Mouse (Mus musculus): ENCODE measurements around the gene Sema6d. TPM values are rescaled to one million over a fixed set of nuclear protein-coding genes. Genes with fewer than 3 reads are reported as not detected.

The Sema6d gene
- total RNA-seq, 2 experiments from 2014 or later: 18.8 to 18.9 TPM

DNA sequence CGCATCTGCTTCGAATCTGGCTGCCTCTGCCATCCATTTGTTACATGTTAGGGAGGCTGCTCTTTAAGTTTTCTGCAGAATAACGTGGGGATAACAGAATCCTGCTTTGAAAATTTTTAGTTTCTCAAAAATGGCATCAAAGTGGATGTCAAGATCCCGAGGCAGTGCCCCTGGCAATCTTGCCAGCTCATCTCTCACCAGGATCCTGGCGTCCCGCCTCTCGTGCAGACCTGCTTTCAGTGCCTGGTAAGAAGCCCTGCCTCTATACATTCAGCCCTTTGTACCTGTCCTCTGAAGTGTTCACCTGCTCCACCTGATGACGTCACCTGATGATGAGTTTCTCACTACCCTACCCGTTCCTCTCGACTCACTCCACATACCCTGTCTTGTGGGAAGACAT is 422.1 kb downstream of the Sema6d start:
- no peak for DNase-seq (ENCODE audit: low spot score)
- intact Hi-C loops (cut with DNase I): no loop called here

DNA sequence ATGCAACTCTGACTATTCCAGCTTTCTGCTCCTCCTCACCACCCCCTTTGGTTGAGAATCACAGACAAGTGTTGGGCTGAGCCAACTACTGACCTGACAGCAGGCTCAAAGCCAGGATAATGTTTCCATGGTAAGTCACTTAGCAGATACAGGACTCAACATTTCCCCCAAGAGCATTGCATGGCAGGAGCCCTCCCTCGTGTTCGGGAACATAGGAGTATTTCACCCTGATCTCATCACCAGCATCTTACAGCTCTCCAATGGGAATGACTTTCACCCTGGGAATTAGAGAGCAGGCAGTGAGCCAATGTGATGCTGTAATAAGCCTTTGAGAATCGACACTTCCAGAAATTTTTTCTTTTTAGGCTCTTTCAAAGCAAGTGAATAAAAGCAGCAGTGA is 432.7 kb downstream of the Sema6d start:
- intact Hi-C loops (cut with DNase I): no loop called here
- peak; percentile 61 for DNase-seq (ENCODE audit: low spot score)

DNA sequence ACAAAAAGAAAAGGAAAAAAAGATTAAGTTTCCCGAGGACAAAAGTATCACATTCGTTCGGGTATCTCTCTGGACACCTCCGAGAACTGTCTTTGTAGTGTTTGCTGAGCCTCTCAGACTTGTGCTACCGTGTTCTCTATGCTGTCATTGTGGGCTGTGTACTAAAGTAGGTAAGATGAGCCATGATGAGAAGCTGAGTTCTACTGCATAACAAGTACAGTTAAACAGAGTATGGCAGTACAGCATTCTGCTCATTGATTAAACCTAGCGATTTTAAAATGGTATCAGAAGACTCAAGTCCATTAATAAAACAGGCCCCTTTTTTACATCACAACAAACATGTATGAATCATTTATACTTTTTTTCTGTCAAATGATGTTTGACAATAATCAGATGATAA is 433.9 kb downstream of the Sema6d start:
- intact Hi-C loops (cut with DNase I): no loop called here
- DNase-seq (ENCODE audit: low spot score): no peak

DNA sequence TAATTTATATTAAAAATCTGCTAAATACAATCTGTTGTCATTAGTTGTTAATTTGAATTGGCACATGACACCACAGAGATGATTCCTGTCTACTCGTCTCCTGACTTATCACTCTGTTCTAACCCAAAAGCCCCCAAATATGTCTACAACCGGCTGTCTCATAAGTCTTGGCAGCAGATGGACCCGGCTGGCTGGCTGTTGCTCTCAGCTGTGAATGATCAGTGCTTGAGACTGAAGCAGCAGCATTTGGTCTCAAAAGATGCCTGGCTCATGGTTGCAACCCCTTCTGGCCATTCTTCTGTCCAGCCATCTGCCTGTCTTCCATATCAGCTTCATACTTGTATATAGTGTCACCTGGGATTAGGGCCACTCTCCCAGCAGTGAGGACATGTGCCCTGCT is 434.4 kb downstream of the Sema6d start:
- intact Hi-C loops (cut with DNase I): no loop called here
- peak; percentile 4 for DNase-seq (ENCODE audit: low spot score)

DNA sequence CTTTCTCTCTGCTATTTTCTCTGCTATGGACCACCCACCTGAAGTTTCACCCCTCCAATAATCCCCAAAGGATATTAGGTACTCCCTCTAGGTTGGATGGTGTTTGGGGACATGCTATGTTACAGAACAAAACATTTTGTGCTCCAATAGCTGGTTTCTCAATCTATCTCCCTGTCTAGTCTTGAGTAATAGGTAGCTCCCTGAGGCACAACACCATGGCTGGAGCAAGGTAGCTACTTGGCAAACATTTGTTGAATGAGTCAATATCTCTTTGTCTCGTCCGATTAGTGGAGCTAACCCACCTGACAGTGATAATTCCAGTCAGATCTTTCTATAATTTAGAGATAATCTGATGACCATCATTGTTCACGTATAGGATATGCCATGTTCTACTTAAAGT is 437.9 kb downstream of the Sema6d start:
- no peak for DNase-seq (ENCODE audit: low spot score)
- intact Hi-C loops (cut with DNase I): no loop called here

DNA sequence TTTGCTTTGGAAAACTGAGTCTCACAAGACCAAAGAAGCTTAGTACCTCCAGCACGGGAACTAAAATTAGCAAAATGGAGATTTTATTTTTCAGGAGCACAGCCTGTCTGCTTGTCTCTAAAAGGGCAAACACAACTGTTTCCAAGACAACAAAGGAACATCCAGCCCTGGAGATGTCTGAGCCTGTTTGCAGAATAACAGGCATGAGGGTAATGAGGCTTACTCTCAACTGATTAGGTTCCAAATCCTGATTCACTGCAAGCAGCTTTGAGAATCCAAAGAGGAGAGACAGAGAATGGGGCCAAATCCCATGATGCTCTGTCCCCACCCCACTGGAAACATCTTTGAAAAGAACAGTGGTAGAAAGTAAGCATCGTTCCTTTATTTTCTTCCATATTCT is 440.7 kb downstream of the Sema6d start:
- DNase-seq (ENCODE audit: low spot score): no peak
- intact Hi-C loops (cut with DNase I): no loop called here

DNA sequence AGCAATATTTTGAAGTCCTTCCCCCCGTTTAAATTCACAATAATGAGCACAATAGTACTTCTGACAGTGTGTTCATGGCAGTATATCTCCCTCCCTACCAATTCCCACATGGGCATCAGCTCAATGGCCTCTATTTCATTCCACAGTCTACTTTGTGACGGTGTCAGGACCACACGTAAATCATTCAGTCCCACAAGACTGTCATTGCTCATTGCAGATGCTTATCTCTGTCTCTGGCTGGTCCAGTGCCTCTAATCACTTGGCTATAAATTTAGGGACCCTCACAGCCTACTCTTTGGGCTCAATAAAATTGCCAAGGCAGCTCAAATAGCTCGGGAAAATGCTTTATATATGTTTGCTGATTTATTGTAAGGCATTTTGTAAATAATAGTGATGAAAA is 441.3 kb downstream of the Sema6d start:
- intact Hi-C loops (cut with DNase I): no loop called here
- DNase-seq (ENCODE audit: low spot score): no peak

DNA sequence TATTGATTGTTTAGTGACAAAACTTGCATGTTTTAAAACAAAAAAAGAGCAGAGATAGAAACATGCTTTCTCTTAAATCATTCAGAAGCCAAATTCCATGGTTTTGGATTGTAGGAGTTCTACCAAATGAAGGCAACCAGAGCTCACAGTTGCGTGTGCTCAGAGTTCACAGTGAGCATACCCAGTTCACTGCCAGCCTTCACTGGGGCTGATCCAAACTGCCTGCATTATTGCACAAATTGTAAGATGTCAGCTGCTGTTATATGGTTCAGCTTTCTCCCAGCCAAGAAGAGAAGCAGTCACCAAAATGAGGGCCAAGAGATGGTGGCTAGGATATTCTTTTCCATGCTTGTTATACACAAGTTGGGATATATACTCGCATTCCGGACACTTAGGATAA is 443.1 kb downstream of the Sema6d start:
- intact Hi-C loops (cut with DNase I): no loop called here
- DNase-seq (ENCODE audit: low spot score): no peak

DNA sequence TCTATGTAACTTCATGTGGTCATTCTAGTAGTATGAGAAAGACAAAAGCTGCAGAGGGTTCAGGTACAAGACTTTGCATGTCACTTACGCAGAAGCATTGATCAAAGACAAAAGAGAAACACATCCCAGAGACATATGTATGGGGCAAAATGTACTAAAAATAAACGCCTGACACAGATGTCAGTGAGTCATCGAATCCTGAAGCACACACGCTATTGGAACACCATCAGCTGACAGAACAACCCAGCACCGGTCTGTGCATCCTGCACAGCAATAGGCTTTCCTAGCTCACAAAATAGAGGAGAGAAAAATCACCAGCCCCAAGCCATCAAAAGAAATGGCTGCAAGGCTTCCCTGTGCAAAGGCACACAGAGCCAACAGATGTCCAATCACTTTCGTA is 443.8 kb downstream of the Sema6d start:
- intact Hi-C loops (cut with DNase I): no loop called here

DNA sequence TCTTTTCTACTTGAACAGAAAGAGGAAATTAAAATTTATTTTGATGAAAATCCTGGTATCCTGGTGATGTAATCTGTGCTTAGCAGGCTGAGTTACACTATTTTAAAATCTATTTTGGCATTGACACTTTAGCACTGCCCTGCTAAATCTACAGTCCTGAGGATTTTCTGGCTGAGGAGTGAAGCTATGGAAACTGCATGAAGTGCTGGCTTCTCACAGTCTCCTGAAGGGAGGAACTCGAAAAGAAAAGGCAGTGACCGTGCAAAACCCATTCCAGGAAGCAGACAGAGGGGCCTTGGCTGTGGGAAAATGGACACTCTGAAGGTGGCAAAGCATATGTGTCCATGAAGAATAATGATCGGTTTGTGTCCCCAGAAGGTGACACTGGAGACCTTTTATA is 460.5 kb downstream of the Sema6d start:
- no peak for DNase-seq (ENCODE audit: low spot score)
- intact Hi-C loops (cut with DNase I): loop anchor here (5.0 kb wide), 1 partner anchor 178 kb away; no protein-coding TSS in a partner anchor

More for the DNA sequence above, 443.8 kb downstream of the Sema6d start:
- DNase-seq (ENCODE audit: low spot score): no peak

DNA sequence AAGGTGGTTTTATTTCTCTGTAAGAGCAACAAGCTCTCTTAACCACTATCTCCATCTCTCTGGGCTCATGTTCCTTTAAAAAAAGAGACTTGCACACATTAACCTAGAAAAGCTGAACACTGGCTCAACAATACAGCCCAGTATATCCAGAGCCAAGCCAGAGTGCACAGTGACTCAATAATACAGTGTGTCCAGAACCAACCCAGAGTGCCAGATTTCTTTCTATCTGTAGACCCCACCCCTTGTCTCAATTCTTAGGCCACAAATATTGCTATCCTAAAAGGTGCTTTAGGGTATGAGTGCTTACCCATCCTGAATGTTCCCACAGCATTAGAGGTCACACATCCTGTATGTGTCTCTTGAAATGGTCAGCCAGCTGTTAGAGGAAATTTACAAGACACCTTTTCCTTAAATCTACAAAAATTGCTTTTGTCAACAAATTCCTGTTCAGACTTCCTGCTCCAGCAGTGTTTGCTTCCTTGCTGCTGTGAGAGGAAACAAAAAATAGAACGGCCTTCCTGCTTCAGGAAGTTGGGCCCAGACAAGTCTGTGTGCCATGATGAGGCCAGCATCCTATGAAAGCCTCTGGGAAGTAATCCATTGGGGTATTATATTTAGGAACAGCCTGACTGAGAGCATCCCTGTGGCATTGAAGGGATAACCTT is 465.1 kb downstream of the Sema6d start:
- intact Hi-C loops (cut with DNase I): loop anchor here (5.0 kb wide), 1 partner anchor 183 kb away; no protein-coding TSS in a partner anchor
- DNase-seq (ENCODE audit: low spot score): peak; percentile 15

DNA sequence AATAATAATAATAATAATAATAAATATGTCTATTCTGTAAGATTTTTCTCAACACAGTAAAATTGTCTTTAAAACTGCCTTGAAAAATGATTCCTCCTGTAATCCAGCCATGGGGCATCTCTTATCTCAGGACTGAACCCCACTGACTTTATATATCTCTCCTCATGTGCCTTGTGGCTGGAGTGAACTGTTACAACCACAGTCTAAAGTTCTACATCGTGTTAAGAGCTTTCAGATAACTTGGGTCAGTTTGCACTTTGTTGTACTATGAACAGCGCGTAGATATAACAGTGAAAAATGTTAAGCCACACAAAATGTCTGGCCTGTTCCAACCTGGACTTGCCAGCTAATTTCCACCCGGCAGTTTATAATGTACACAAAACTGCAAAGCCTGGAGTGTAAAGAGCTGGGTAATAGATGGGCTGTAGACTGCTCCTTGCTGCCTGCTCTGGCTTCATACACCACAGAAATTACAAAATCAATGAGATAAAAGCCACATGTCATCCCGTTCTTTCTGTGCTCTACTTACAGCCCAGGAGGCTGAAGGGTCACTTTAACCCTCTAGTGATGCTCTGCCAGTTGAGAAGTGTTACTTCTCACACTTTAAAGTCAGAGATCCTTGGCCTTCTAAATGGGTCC is 467.2 kb downstream of the Sema6d start:
- intact Hi-C loops (cut with DNase I): no loop called here
- DNase-seq (ENCODE audit: low spot score): no peak

DNA sequence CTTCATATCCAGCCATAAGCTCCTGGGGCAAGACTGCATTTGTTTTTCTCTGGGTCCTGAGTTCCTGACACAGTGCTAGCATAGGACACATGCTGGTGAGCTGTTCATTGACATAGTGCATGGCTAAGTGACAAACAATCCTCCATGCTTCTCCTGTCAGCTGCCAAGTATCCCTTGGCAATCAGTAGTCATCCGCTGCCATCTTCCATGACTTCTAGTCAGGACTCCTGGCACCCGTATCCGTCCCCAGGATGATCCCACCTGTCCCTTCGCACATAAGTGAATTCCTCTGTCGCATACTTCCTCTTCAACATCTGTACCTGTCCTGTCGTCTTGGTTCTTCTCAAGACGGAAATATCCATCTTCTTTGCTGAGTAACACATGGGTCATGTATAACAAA is 468.3 kb downstream of the Sema6d start:
- no peak for DNase-seq (ENCODE audit: low spot score)
- intact Hi-C loops (cut with DNase I): no loop called here

DNA sequence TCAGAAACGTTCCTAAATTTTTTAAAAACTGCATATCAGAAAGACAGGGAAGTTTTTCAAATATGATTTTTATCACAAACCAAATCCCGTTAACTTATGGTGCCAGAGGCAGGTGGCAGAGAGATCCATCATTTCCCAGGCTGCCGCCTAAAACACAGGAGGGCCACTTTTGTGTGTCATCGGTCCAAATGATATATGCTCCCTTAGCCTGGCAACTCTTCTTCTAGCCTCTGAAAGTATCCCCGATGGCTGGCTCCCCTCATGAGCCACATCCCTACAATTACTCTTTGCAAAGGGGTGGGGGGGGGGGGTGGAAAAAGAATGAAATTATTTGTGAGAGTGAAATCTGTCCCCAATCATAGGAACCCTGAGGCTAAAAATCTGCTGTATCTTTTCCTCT is 471.9 kb downstream of the Sema6d start:
- no peak for DNase-seq (ENCODE audit: low spot score)

DNA sequence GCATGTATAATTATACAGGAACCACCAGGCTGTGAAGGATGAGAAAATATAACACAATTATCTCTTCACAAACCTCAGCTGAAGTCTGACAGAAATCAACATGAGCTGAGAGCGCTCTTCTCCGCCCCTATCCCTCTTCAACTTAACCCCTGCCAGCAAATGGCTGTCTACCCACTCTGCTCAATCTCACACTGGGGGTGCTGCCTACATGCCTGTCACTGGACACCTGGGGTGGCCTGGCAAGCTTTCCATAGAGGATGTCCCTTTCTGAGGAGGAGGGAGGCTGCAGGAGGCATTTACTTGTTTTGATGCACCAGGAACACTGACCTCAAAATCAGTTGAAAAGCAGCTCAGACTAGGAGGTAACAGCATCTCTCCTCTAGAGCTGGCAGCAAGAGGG is 472.3 kb downstream of the Sema6d start:
- intact Hi-C loops (cut with DNase I): no loop called here
- DNase-seq (ENCODE audit: low spot score): no peak

More for the DNA sequence above, 471.9 kb downstream of the Sema6d start:
- intact Hi-C loops (cut with DNase I): no loop called here

DNA sequence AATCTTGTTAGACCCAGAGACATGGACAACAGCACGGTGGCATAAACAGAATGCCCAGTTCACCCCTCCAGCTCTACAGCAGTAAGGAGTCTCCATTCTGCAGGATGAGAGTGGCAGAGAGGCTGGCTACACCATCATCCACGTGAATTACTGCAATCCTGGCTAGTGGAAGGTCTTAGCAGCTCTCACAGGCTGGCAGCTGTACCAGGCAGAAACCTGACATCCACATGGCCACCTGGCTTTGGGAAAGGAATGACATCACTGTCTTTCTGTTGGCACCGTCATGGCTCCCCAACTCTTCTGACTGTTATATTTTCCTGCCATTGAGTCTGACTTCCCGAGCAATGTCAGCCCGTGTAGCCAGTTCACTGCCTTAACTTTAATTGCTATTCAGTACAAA is 474.0 kb downstream of the Sema6d start:
- intact Hi-C loops (cut with DNase I): no loop called here
- DNase-seq (ENCODE audit: low spot score): no peak

DNA sequence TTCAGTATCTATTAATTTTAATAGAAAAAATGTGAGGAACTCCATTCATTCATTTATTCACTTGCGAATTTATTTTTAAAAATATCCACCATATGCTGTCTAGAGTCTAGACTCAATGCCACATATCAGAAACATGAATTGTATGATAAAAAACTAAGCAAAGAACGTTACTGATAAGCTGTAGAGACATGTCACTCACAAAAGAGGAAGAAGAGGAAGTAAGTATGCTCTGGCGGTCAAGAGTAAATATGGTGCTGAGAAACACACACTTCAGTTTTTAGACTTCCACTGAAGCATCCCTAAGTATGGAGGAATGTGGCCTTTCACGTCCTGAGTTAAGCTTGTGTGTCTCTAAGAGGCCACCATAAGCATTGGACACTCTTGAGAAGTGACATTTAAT is 484.0 kb downstream of the Sema6d start:
- intact Hi-C loops (cut with DNase I): no loop called here
- no peak for DNase-seq (ENCODE audit: low spot score)

DNA sequence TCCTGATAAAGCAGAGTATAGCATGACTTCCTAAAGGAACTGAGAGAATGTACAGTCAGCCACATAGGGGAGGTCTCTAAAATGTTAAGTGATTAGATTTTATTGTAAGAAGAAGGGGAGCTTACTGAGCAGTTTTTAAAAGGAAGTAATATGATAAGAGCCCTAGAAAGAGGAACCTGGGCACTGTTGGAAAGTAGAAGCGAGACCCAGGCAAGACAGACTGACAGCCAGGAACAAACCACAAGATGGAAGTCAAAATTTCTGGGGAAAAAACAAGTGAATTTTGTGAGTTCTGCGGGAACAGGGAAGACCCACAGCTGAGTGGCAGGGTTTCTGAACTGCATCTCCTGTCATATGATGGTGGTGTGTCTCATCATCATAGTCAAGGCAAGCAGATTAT is 486.3 kb downstream of the Sema6d start:
- no peak for DNase-seq (ENCODE audit: low spot score)
- intact Hi-C loops (cut with DNase I): no loop called here

DNA sequence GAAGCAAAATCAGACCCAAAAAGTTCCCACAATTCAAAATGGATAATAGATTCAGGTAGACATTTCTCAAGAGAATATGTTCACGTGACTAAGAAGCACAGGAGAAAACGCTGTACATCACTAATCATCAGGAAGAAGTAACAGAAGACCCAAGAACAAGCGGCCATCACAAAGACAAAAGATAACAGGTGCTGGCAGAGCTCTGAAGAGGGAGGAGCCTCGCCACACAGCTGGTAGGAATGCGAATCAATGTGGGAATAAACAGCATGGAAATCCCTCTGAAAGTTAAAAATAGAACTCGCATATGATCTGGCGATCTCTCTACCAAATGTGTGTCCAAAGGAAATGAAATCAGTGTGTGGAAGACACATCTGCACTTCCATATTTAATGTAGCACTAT is 493.8 kb downstream of the Sema6d start:
- intact Hi-C loops (cut with DNase I): no loop called here

DNA sequence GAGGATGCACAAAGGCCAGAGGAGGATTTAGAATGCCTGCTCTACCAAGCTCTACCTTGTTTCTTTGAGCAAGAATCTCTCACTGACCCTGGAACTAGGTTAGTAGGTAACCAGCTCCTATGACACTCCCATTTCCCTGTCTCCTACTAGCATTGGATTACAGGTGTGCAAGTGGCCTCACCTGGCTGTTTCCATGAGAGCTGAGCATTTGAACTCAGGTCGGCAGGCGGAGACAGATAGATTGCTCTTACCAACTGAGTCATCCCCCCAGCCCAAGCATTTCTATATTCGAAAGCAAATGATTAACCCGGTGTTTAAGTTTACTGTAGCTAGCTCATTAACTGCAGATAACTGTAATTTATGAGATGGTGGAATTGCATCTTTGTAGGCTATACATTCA is 503.0 kb downstream of the Sema6d start:
- DNase-seq (ENCODE audit: low spot score): no peak
- intact Hi-C loops (cut with DNase I): no loop called here

More for the DNA sequence above, 493.8 kb downstream of the Sema6d start:
- no peak for DNase-seq (ENCODE audit: low spot score)

DNA sequence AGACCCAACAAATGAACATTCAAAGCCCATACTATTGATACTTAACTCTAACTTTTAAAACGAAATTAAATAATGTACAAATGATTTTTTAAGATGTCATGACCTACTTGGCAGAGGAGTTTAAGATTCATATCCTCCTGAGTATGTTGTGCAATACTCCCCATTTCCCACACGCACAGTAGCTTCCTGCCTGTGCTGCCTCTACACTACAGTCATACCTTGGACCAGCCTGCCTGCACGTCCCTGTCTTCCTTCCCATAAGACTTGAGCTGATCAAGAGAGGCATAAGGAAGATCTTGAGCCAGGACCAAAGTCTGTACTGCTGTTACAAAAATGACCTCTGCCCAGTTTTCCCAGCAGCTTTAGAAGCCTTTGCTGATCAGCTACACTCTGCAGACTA is 509.2 kb downstream of the Sema6d start:
- intact Hi-C loops (cut with DNase I): no loop called here
- no peak for DNase-seq (ENCODE audit: low spot score)
